Mouse (Mus musculus) layer of hippocampus, adult 2 months (tissue): ENCODE results near the gene Fbxw19. TPM values are rescaled to one million over a fixed set of nuclear protein-coding genes. Genes with fewer than 3 reads are reported as not detected.
"Not testable (repeated sequence)": the region's sequence is repeated elsewhere in the genome, so short reads cannot be mapped to it uniquely, and the experiment has no call there.

Experiments used
- DNase-seq, 2 experiments: peaks; one replicate each; pipeline ENCODE4 v3.0.0; 2022; ENCODE audit warnings: low spot score in 2 of 2
- H3K27ac ChIP-seq: fragments of 200-600 bp; 2 replicates; pipeline ENCODE4 v1.8.1; 2022
- H3K4me3 ChIP-seq: fragments of 200-600 bp; 2 replicates; pipeline ENCODE4 v1.8.1; 2022; ENCODE audit warnings: mild to moderate bottlenecking
- CTCF ChIP-seq: fragments of 200-600 bp; conservative IDR thresholded peaks from 2 replicates; pipeline ENCODE4 v1.8.1; 2022; ENCODE audit warnings: antibody characterized with exemption, mild to moderate bottlenecking, moderate library complexity
- long read RNA-seq, 2 experiments: library from polyadenylated mRNA; stranded (forward); transcript quantifications; one replicate each; pipeline ENCODE4 v2.0.0; 2021; ENCODE audit warnings: borderline mapping rate in 2 of 2
- total RNA-seq, 2 experiments: library from RNA; stranded (reverse); gene quantifications; 2 replicates each; pipeline ENCODE4 v1.2.3; 2021

Gene Fbxw19
- not detected for total RNA-seq
- long read RNA-seq, experiment 1 = 0 reads
- long read RNA-seq, experiment 2 = 0 reads

GRCm38 (mm10) chr9:109495775-109496174 is at the start of gene Fbxw19:
Gene Fbxw19 (minus strand): TSS chr9:109495875.
- not testable (repeated sequence) for DNase-seq, H3K27ac ChIP-seq, H3K4me3 ChIP-seq

GRCm38 (mm10) chr9:109523385-109524064 is 27.9 kb upstream of the Fbxw19 start:
- TF ChIP-seq CTCF = no peak
- Histone ChIP-seq H3K27ac (no peak overlapping the region), H3K4me3 (no peak overlapping the region)
- DNase-seq = no peak

GRCm38 (mm10) chr9:109449040-109449439 is 46.6 kb downstream of the Fbxw19 start, which contains the start of gene Fbxw16:
Gene Fbxw16 (minus strand): TSS chr9:109449140.
- DNase-seq = no peak
- Histone ChIP-seq H3K4me3 (no peak within 1 kb of the TSS), H3K27ac (no peak within 1 kb of the TSS)
- no peak for TF ChIP-seq CTCF

DNA sequence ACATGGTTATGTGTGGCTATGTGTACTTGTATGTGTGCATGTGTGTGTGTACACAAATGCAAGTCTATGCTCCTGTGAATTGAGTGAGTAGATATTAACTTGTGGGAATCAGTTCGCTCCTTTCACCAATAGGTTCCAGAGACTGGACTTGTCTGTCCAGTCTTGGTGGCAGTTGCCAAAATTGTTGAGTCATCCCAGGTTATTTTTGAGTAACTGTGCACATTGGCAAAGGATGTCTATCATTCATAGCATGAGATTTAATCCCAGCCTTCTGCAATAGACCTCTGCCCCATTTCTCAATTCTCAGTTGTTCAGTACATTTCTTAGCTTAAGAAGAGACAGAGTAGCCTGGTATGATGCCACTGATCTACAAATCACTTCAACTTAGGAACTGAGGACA is 62.7 kb downstream of the Fbxw19 start:
- no peak overlapping the region for H3K4me3 ChIP-seq
- TF ChIP-seq CTCF = no peak
- no peak overlapping the region for H3K27ac ChIP-seq
- no peak for DNase-seq

Other genes with a start within 250 kb of the Fbxw19 start
- not detected for gene Fbxw14, start 208.2 kb downstream of the Fbxw19 start, total RNA-seq
- gene Fbxw28, start 156.2 kb downstream of the Fbxw19 start, total RNA-seq = not detected
- not detected for gene Fbxw22, start 91.6 kb downstream of the Fbxw19 start, total RNA-seq
- gene Fbxw16, start 46.7 kb downstream of the Fbxw19 start, total RNA-seq = not detected
- gene Fbxw15, start 72.4 kb upstream of the Fbxw19 start, total RNA-seq = not detected
- gene Fbxw24, start 130.2 kb upstream of the Fbxw19 start, total RNA-seq = not detected
- gene Fbxw25, start 168.8 kb upstream of the Fbxw19 start, total RNA-seq = not detected
- not detected for gene Fbxw18, start 206.8 kb upstream of the Fbxw19 start, total RNA-seq